Mouse (Mus musculus): ENCODE data around the gene Tmem132d. TPM values are rescaled to one million over a fixed set of nuclear protein-coding genes. Genes with fewer than 3 reads are reported as not detected.

The Tmem132d gene
- polyA plus RNA-seq, 1 experiment from 2014 or later = 0.28 TPM

GRCm38 (mm10) chr5:127937914-127938313 is 495.0 kb downstream of the Tmem132d start:
- 77% methylated on average over 3 of the region's 3 CpGs for WGBS
- Histone ChIP-seq H3K27ac (replicated peaks) (no peak overlapping the region), H3K9me3 (replicated peaks) (no peaks in the 10 kb centered on the region), H3K4me1 (no peaks in the 10 kb centered on the region), H3K4me3 (no peak overlapping the region), H3K27me3 (ENCODE audit: low read depth, poor library complexity, severe bottlenecking) (no peaks in the 10 kb centered on the region), H3K36me3 (no peaks in the 10 kb centered on the region)
- no peak for DNase-seq (ENCODE audit: low spot score)

GRCm38 (mm10) chr5:127929687-127930086 is 503.2 kb downstream of the Tmem132d start:
- H3K27ac ChIP-seq (replicated peaks) = no peak overlapping the region
- H3K36me3 ChIP-seq = no peaks in the 10 kb centered on the region
- peaks cover 13% of the 10 kb centered on the region for H3K27me3 ChIP-seq (ENCODE audit: low read depth, poor library complexity, severe bottlenecking)
- no peak for DNase-seq (ENCODE audit: low spot score)
- 0 out of 2 replicates have a peak, but pooled peaks cover 4% of the 10 kb centered on the region for H3K9me3 ChIP-seq (replicated peaks)
- 92% methylated on average over 14 of the region's 14 CpGs for WGBS
- H3K4me3 ChIP-seq = no peak overlapping the region
- peaks cover under 1% of the 10 kb centered on the region; the same call in 1 of the 2 replicates for H3K4me1 ChIP-seq

GRCm38 (mm10) chr5:127926686-127927085 is 506.2 kb downstream of the Tmem132d start:
- WGBS = 79% methylated on average over 2 of the region's 2 CpGs
- peaks cover 27% of the 10 kb centered on the region for H3K27me3 ChIP-seq (ENCODE audit: low read depth, poor library complexity, severe bottlenecking)
- no peak overlapping the region for H3K27ac ChIP-seq (replicated peaks)
- H3K4me3 ChIP-seq = no peak overlapping the region
- 0 out of 2 replicates have a peak, but pooled peaks cover 4% of the 10 kb centered on the region for H3K9me3 ChIP-seq (replicated peaks)
- peaks cover 21% of the 10 kb centered on the region for H3K4me1 ChIP-seq
- DNase-seq (ENCODE audit: low spot score) = no peak
- no peaks in the 10 kb centered on the region for H3K36me3 ChIP-seq

- peak; percentile 28 for DNase-seq (ENCODE audit: low spot score)
- Histone ChIP-seq H3K36me3 (no peaks in the 10 kb centered on the region), H3K9me3 (replicated peaks) (no peaks in the 10 kb centered on the region), H3K27ac (replicated peaks) (no peak overlapping the region; the same call in 1 of the 2 replicates), H3K4me3 (no peak overlapping the region), H3K4me1 (peaks cover 21% of the 10 kb centered on the region), H3K27me3 (ENCODE audit: low read depth, poor library complexity, severe bottlenecking) (peaks cover 42% of the 10 kb centered on the region)
- WGBS = 20% methylated on average over 3 of the region's 3 CpGs
Measured at GRCm38 (mm10) chr5:127924106-127924505, 508.8 kb downstream of the Tmem132d start.

GRCm38 (mm10) chr5:127919171-127919570 is 513.7 kb downstream of the Tmem132d start:
- Histone ChIP-seq H3K36me3 (no peaks in the 10 kb centered on the region), H3K9me3 (replicated peaks) (no peaks in the 10 kb centered on the region), H3K4me3 (no peak overlapping the region), H3K27ac (replicated peaks) (no peak overlapping the region), H3K27me3 (ENCODE audit: low read depth, poor library complexity, severe bottlenecking) (peaks cover 29% of the 10 kb centered on the region), H3K4me1 (peaks cover 16% of the 10 kb centered on the region)
- WGBS = 82% methylated on average over 1 of the region's 1 CpGs
- no peak for DNase-seq (ENCODE audit: low spot score)

- Histone ChIP-seq H3K27me3 (ENCODE audit: low read depth, poor library complexity, severe bottlenecking) (peaks cover 29% of the 10 kb centered on the region), H3K27ac (replicated peaks) (no peak overlapping the region), H3K4me1 (peaks cover 8% of the 10 kb centered on the region), H3K4me3 (no peak overlapping the region), H3K36me3 (no peaks in the 10 kb centered on the region), H3K9me3 (replicated peaks) (no peaks in the 10 kb centered on the region)
- 86% methylated on average over 3 of the region's 3 CpGs for WGBS
- no peak for DNase-seq (ENCODE audit: low spot score)
Measured at GRCm38 (mm10) chr5:127918376-127918775, 514.5 kb downstream of the Tmem132d start.

- Histone ChIP-seq H3K27ac (replicated peaks) (no peak overlapping the region), H3K4me3 (no peak overlapping the region), H3K4me1 (no peaks in the 10 kb centered on the region), H3K36me3 (no peaks in the 10 kb centered on the region), H3K9me3 (replicated peaks) (no peaks in the 10 kb centered on the region), H3K27me3 (ENCODE audit: low read depth, poor library complexity, severe bottlenecking) (no peaks in the 10 kb centered on the region)
- DNase-seq (ENCODE audit: low spot score) = no peak
- WGBS = 90% methylated on average over 11 of the region's 11 CpGs
Measured at GRCm38 (mm10) chr5:127914157-127914556, 518.7 kb downstream of the Tmem132d start.

GRCm38 (mm10) chr5:127911603-127912002 is 521.3 kb downstream of the Tmem132d start:
- WGBS = 76% methylated on average over 3 of the region's 3 CpGs
- H3K36me3 ChIP-seq = no peaks in the 10 kb centered on the region
- no peaks in the 10 kb centered on the region for H3K4me1 ChIP-seq
- H3K9me3 ChIP-seq (replicated peaks) = no peaks in the 10 kb centered on the region
- no peak for DNase-seq (ENCODE audit: low spot score)
- H3K4me3 ChIP-seq = no peak overlapping the region
- H3K27me3 ChIP-seq (ENCODE audit: low read depth, poor library complexity, severe bottlenecking) = no peaks in the 10 kb centered on the region
- no peak overlapping the region for H3K27ac ChIP-seq (replicated peaks)

- Histone ChIP-seq H3K36me3 (no peaks in the 10 kb centered on the region), H3K4me3 (no peak overlapping the region), H3K9me3 (replicated peaks) (no peaks in the 10 kb centered on the region), H3K27me3 (ENCODE audit: low read depth, poor library complexity, severe bottlenecking) (no peaks in the 10 kb centered on the region), H3K27ac (replicated peaks) (no peak overlapping the region), H3K4me1 (no peaks in the 10 kb centered on the region)
- 68% methylated on average over 2 of the region's 2 CpGs for WGBS
- DNase-seq (ENCODE audit: low spot score) = no peak
Measured at GRCm38 (mm10) chr5:127910356-127910755, 522.5 kb downstream of the Tmem132d start.

GRCm38 (mm10) chr5:127895176-127895575 is 537.7 kb downstream of the Tmem132d start:
- 83% methylated on average over 1 of the region's 1 CpGs for WGBS
- DNase-seq (ENCODE audit: low spot score) = no peak
- no peaks in the 10 kb centered on the region for H3K9me3 ChIP-seq (replicated peaks)
- no peak overlapping the region for H3K27ac ChIP-seq (replicated peaks)
- no peak overlapping the region for H3K4me3 ChIP-seq
- H3K36me3 ChIP-seq = no peaks in the 10 kb centered on the region
- no peaks in the 10 kb centered on the region for H3K27me3 ChIP-seq (ENCODE audit: low read depth, poor library complexity, severe bottlenecking)
- no peaks in the 10 kb centered on the region for H3K4me1 ChIP-seq

- H3K36me3 ChIP-seq = no peaks in the 10 kb centered on the region
- DNase-seq (ENCODE audit: low spot score) = peak; percentile 41
- peaks cover 6% of the 10 kb centered on the region; the same call in 1 of the 2 replicates for H3K27me3 ChIP-seq (ENCODE audit: low read depth, poor library complexity, severe bottlenecking)
- H3K4me1 ChIP-seq = peaks cover 7% of the 10 kb centered on the region; the same call in 1 of the 2 replicates
- WGBS = 56% methylated on average over 18 of the region's 18 CpGs
- no peak overlapping the region for H3K27ac ChIP-seq (replicated peaks)
- no peak overlapping the region for H3K4me3 ChIP-seq
- peaks cover 5% of the 10 kb centered on the region for H3K9me3 ChIP-seq (replicated peaks)
Measured at GRCm38 (mm10) chr5:127885566-127886505, 547.0 kb downstream of the Tmem132d start.

GRCm38 (mm10) chr5:127883021-127883420 is 549.9 kb downstream of the Tmem132d start:
- peaks cover 6% of the 10 kb centered on the region; the same call in 1 of the 2 replicates for H3K27me3 ChIP-seq (ENCODE audit: low read depth, poor library complexity, severe bottlenecking)
- no peak for DNase-seq (ENCODE audit: low spot score)
- 41% methylated on average over 9 of the region's 10 CpGs for WGBS
- H3K4me1 ChIP-seq = peaks cover 7% of the 10 kb centered on the region; the same call in 1 of the 2 replicates
- H3K9me3 ChIP-seq (replicated peaks) = peaks cover 2% of the 10 kb centered on the region
- H3K36me3 ChIP-seq = no peaks in the 10 kb centered on the region
- no peak overlapping the region for H3K4me3 ChIP-seq
- H3K27ac ChIP-seq (replicated peaks) = no peak overlapping the region

- WGBS = 82% methylated on average over 6 of the region's 6 CpGs
- Histone ChIP-seq H3K4me3 (no peak overlapping the region), H3K27me3 (ENCODE audit: low read depth, poor library complexity, severe bottlenecking) (no peaks in the 10 kb centered on the region), H3K27ac (replicated peaks) (no peak overlapping the region), H3K9me3 (replicated peaks) (no peaks in the 10 kb centered on the region), H3K36me3 (no peaks in the 10 kb centered on the region), H3K4me1 (no peaks in the 10 kb centered on the region)
- no peak for DNase-seq (ENCODE audit: low spot score)
Measured at GRCm38 (mm10) chr5:127874461-127874860, 558.4 kb downstream of the Tmem132d start.
